Mouse (Mus musculus): ENCODE measurements around the gene Odf3b.
A peak's percentile ranks its signal among the peaks of the same experiment; 100 is the strongest.

Gene Odf3b

GRCm38 (mm10) chr15:89374801-89375534 is 4.1 kb downstream of the Odf3b start:
- no peak for DNase-seq (ENCODE audit: low spot score)

GRCm38 (mm10) chr15:89374340-89374739 is 4.7 kb downstream of the Odf3b start:
- DNase-seq (ENCODE audit: low spot score), result no peak

GRCm38 (mm10) chr15:89373762-89374248 is 5.3 kb downstream of the Odf3b start, which contains the start of gene Sco2:
TSS of gene Sco2 (minus strand) at chr15:89373846.
- peak; percentile 84 for DNase-seq (ENCODE audit: low spot score)

- peak; percentile 79 for DNase-seq (ENCODE audit: low spot score)
These were observed 5.9 kb downstream of the Odf3b start for GRCm38 (mm10) chr15:89373027-89373761.

- DNase-seq (ENCODE audit: low spot score), result no peak
These were observed 6.5 kb downstream of the Odf3b start for GRCm38 (mm10) chr15:89372536-89372935.

GRCm38 (mm10) chr15:89372068-89372467 is 7.0 kb downstream of the Odf3b start:
- no peak for DNase-seq (ENCODE audit: low spot score)

GRCm38 (mm10) chr15:89365141-89365551 is 13.9 kb downstream of the Odf3b start:
- DNase-seq (ENCODE audit: low spot score), result no peak

GRCm38 (mm10) chr15:89363051-89363450 is 16.0 kb downstream of the Odf3b start:
- no peak for DNase-seq (ENCODE audit: low spot score)

GRCm38 (mm10) chr15:89358784-89359183 is 20.3 kb downstream of the Odf3b start:
- no peak for DNase-seq (ENCODE audit: low spot score)

- DNase-seq (ENCODE audit: low spot score), result no peak
These were observed 22.7 kb downstream of the Odf3b start for GRCm38 (mm10) chr15:89356372-89356771.

- DNase-seq (ENCODE audit: low spot score), result peak; percentile 91
These were observed 23.6 kb downstream of the Odf3b start, which contains the start of the genes Lmf2 and Ncaph2 for GRCm38 (mm10) chr15:89355241-89356187. TSS of gene Lmf2 (minus strand) at chr15:89355659. TSS of gene Ncaph2 (plus strand) at chr15:89355719.

- DNase-seq (ENCODE audit: low spot score), result no peak
These were observed 24.6 kb downstream of the Odf3b start for GRCm38 (mm10) chr15:89354455-89354854.

- DNase-seq (ENCODE audit: low spot score), result no peak
These were observed 25.2 kb downstream of the Odf3b start for GRCm38 (mm10) chr15:89353837-89354236.

- DNase-seq (ENCODE audit: low spot score), result no peak
These were observed 26.3 kb downstream of the Odf3b start for GRCm38 (mm10) chr15:89352795-89353194.

GRCm38 (mm10) chr15:89352054-89352453 is 27.0 kb downstream of the Odf3b start:
- no peak for DNase-seq (ENCODE audit: low spot score)

- no peak for DNase-seq (ENCODE audit: low spot score)
These were observed 27.8 kb downstream of the Odf3b start for GRCm38 (mm10) chr15:89351302-89351701.

- no peak for DNase-seq (ENCODE audit: low spot score)
These were observed 28.6 kb downstream of the Odf3b start for GRCm38 (mm10) chr15:89350447-89350846.

GRCm38 (mm10) chr15:89343325-89343724 is 35.8 kb downstream of the Odf3b start:
- DNase-seq (ENCODE audit: low spot score), result no peak

GRCm38 (mm10) chr15:89341678-89342077 is 37.4 kb downstream of the Odf3b start:
- DNase-seq (ENCODE audit: low spot score), result no peak

GRCm38 (mm10) chr15:89340136-89340535 is 38.9 kb downstream of the Odf3b start:
- no peak for DNase-seq (ENCODE audit: low spot score)

- DNase-seq (ENCODE audit: low spot score), result no peak
These were observed 39.4 kb downstream of the Odf3b start for GRCm38 (mm10) chr15:89339696-89340095.

- no peak for DNase-seq (ENCODE audit: low spot score)
These were observed 42.7 kb downstream of the Odf3b start for GRCm38 (mm10) chr15:89336422-89336821.

Measured in left cerebral cortex, adult 11 months (tissue).